Comparison of ENCODE assay signal across 8 mouse cellular contexts in the genomic region with DNA sequence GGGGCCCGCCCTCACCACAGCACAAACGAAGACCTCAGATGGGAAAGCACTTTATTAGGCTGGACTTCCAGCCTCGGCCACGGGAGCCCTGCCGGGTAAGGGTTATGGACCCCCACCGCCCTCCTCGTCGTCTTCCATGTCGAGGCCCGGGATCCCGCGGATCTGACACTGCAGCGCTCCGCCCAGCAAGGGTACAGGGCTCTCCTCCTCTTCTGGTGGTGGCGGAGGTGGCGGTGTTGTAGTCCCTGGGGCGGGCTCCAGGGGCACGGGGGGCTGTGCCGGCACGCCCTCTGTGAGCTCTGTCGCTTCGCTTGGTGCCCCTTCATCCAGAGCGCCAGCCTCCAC. TPM values are rescaled to one million over a fixed set of nuclear protein-coding genes. Genes with fewer than 3 reads are reported as not detected.
DNase-seq lines count a peak whose midpoint lies in the region; ATAC-seq and TF ChIP-seq lines count a peak whose summit lies in the region.

No protein-coding gene starts in this region.

- H3ac ChIP-seq in myocyte (ENCODE audit: control insufficient read depth, insufficient read length) = peak overlapping the region; percentile 50

- no peak for TF ChIP-seq POLR2A in myocyte (IDR thresholded peaks at IDR 0.05; ENCODE audit: insufficient read length, low read depth)

- peak overlapping the region; percentile 98 for H3K4me3 ChIP-seq in kidney, embryonic 16.5 days (ENCODE audit: low read length)
- H3K4me3 ChIP-seq in intestine, embryonic 14.5 days (ENCODE audit: low read depth, low read length) = peak overlapping the region; percentile 92
- H3K4me3 ChIP-seq in myocyte = peak overlapping the region; percentile 98

- H3K4me1 ChIP-seq in kidney, embryonic 16.5 days (ENCODE audit: insufficient read depth, low read length) = peaks cover 12% of the 10 kb centered on the region
- H3K4me1 ChIP-seq in intestine, embryonic 14.5 days (replicated peaks; ENCODE audit: control insufficient read depth, insufficient read depth, low read length) = peaks cover 4% of the 10 kb centered on the region; the same call in 1 of the 2 replicates

- H3K27ac ChIP-seq in kidney, embryonic 16.5 days (ENCODE audit: low read length) = peak overlapping the region; percentile 97
- H3K27ac ChIP-seq in intestine, embryonic 14.5 days (ENCODE audit: low read depth) = peak overlapping the region; percentile 97

- intact Hi-C loops in left cerebral cortex, postnatal 25 days (cut with DNase I) = no loop called here

- H3K9ac ChIP-seq in kidney, embryonic 16.5 days (replicated peaks; ENCODE audit: low read length) = peak overlapping the region; percentile 72
- H3K9ac ChIP-seq in intestine, embryonic 14.5 days (ENCODE audit: low read length) = peak overlapping the region; percentile 59

- peak overlapping the region; percentile 63 for H3K4me2 ChIP-seq in kidney, embryonic 16.5 days (replicated peaks; ENCODE audit: low read depth, low read length)
- H3K4me2 ChIP-seq in intestine, embryonic 14.5 days (ENCODE audit: low read length) = peak overlapping the region; percentile 78
- peak overlapping the region; percentile 95 for H3K4me2 ChIP-seq in myocyte (ENCODE audit: low read depth)

- H3K9me3 ChIP-seq in kidney, embryonic 16.5 days (ENCODE audit: low read length) = no peaks in the 10 kb centered on the region
- H3K9me3 ChIP-seq in intestine, embryonic 14.5 days (ENCODE audit: control insufficient read depth, low read length) = no peaks in the 10 kb centered on the region

- no peak for DNase-seq in kidney, adult 11 months
- no peak for DNase-seq in intestine, embryonic 14.5 days (ENCODE audit: low spot score)
- DNase-seq in left cerebral cortex, postnatal 25 days (ENCODE audit: low spot score in 2 of 2) = no peak
- DNase-seq in spleen, adult 18-20 months = no peak
- no peak for DNase-seq in urinary bladder, adult 2 months (ENCODE audit: low spot score)

- ATAC-seq in kidney, embryonic 16.5 days (ENCODE audit: low FRiP score, low TSS enrichment) = peak; percentile 80
- ATAC-seq in common myeloid progenitor, adult 5-6 weeks (replicated peaks; ENCODE audit: low read depth, poor library complexity, severe bottlenecking) = peak; percentile 78
- ATAC-seq in intestine, embryonic 14.5 days (replicated peaks; ENCODE audit: low FRiP score, low TSS enrichment, low read depth) = peak; percentile 70

- no peaks in the 10 kb centered on the region for H3K27me3 ChIP-seq in kidney, embryonic 16.5 days (ENCODE audit: insufficient read depth, low read length)
- no peaks in the 10 kb centered on the region for H3K27me3 ChIP-seq in intestine, embryonic 14.5 days (replicated peaks; ENCODE audit: control insufficient read depth, insufficient read depth, low read length)
- no peaks in the 10 kb centered on the region for H3K27me3 ChIP-seq in myocyte (ENCODE audit: control insufficient read depth, insufficient read depth, insufficient read length)

- H3K36me3 ChIP-seq in kidney, embryonic 16.5 days (ENCODE audit: insufficient read depth, low read length) = peaks cover 32% of the 10 kb centered on the region
- peaks cover 42% of the 10 kb centered on the region for H3K36me3 ChIP-seq in intestine, embryonic 14.5 days (ENCODE audit: control insufficient read depth, insufficient read depth, low read length)
- H3K36me3 ChIP-seq in myocyte (ENCODE audit: control insufficient read depth, insufficient read depth) = peaks cover 27% of the 10 kb centered on the region

- H3K79me2 ChIP-seq in myocyte (ENCODE audit: control insufficient read depth, insufficient read depth) = peaks cover 51% of the 10 kb centered on the region

- WGBS in kidney, embryonic 16.5 days = under 1% methylated on average over 22 of the region's 23 CpGs
- 0% methylated on average over 23 of the region's 23 CpGs for WGBS in intestine, embryonic 14.5 days

TF ChIP-seq in myocyte, 11 proteins besides CTCF, POLR2A, EP300 and RAD21:
- TF ChIP-seq MAX (IDR thresholded peaks at IDR 0.05; ENCODE audit: low read depth) = no peak
- TF ChIP-seq CEBPB (IDR thresholded peaks at IDR 0.05; ENCODE audit: insufficient read depth, poor library complexity, severe bottlenecking) = no peak
- TF ChIP-seq POLR2AphosphoS2 (IDR thresholded peaks at IDR 0.05; ENCODE audit: insufficient read length, low read depth) = no peak
- TF ChIP-seq E2F4 (IDR thresholded peaks at IDR 0.05; ENCODE audit: insufficient read depth) = no peak

RNA-seq across cellular contexts. Expression of a gene that starts 0.3 kb away (rescaled TPM):
- polyA plus RNA-seq in kidney, embryonic 16.5 days (2015; fragmentation: Nextera tagmentation; extraction: Ambion mirVana) = 112 and 126 TPM in 2 replicates
- 146 and 161 TPM in 2 replicates for total RNA-seq in common myeloid progenitor, adult 5-6 weeks (2017)
- polyA plus RNA-seq in intestine, embryonic 14.5 days (2014; fragmentation: Nextera tagmentation; extraction: Ambion mirVana) = 51.8 and 57.2 TPM in 2 replicates
- 14.0 TPM for polyA plus RNA-seq in myocyte (2012; fragmentation: generic; extraction: Trizol)
- total RNA-seq in left cerebral cortex, postnatal 25 days (2021) = 10 to 100 TPM; 71.1 to 94.8 TPM
- polyA plus RNA-seq in urinary bladder, adult 2 months (2012; rRNA removed) = 70.9 and 76.2 TPM in 2 replicates

RNA-seq across cellular contexts. Expression of a gene that starts 29.0 kb away (rescaled TPM):
- polyA plus RNA-seq in kidney, embryonic 16.5 days (2015; fragmentation: Nextera tagmentation; extraction: Ambion mirVana) = 124 and 130 TPM in 2 replicates
- total RNA-seq in common myeloid progenitor, adult 5-6 weeks (2017) = 87.8 and 101 TPM in 2 replicates
- polyA plus RNA-seq in intestine, embryonic 14.5 days (2014; fragmentation: Nextera tagmentation; extraction: Ambion mirVana) = 64.4 and 79.0 TPM in 2 replicates
- 31.7 TPM for polyA plus RNA-seq in myocyte (2012; fragmentation: generic; extraction: Trizol)
- 100 to 1,000 TPM; 179 to 230 TPM for total RNA-seq in left cerebral cortex, postnatal 25 days (2021)
- polyA plus RNA-seq in urinary bladder, adult 2 months (2012; rRNA removed) = 149 and 154 TPM in 2 replicates

RNA-seq across cellular contexts. Expression of a gene that starts 36.8 kb away (rescaled TPM):
- polyA plus RNA-seq in kidney, embryonic 16.5 days (2015; fragmentation: Nextera tagmentation; extraction: Ambion mirVana) = 84.5 and 99.3 TPM in 2 replicates
- 22.5 and 58.5 TPM in 2 replicates for total RNA-seq in common myeloid progenitor, adult 5-6 weeks (2017)
- 90.2 and 91.9 TPM in 2 replicates for polyA plus RNA-seq in intestine, embryonic 14.5 days (2014; fragmentation: Nextera tagmentation; extraction: Ambion mirVana)
- polyA plus RNA-seq in myocyte (2012; fragmentation: generic; extraction: Trizol) = 54.3 TPM
- total RNA-seq in left cerebral cortex, postnatal 25 days (2021) = 100 to 1,000 TPM; 117 to 130 TPM
- 17.6 and 43.9 TPM in 2 replicates for polyA plus RNA-seq in urinary bladder, adult 2 months (2012; rRNA removed)
